17 mouse cellular contexts compared by ENCODE assay signal in genomic region chr14:61721302-61721701, GRCm38 (mm10).
"Had no signal": no experiment of that assay in that cellular context is flagged by ENCODE, and none has a peak within 500 bp of the region (broad histone marks: within the 10 kb centered on the region; RNA-seq: fewer than 3 reads in every experiment).

No protein-coding gene starts in this region.

- H3K9me3 ChIP-seq: liver, embryonic 13.5 days; neural tube, embryonic 13.5 days; stomach, embryonic 15.5 days had no signal

- H3K9ac ChIP-seq: liver, embryonic 13.5 days; neural tube, embryonic 13.5 days; stomach, embryonic 15.5 days had no signal

- H3K36me3 ChIP-seq: liver, embryonic 13.5 days; neural tube, embryonic 13.5 days; stomach, embryonic 15.5 days had no signal

- H3K4me2 ChIP-seq: liver, embryonic 13.5 days; midbrain, embryonic 11.5 days; neural tube, embryonic 13.5 days; stomach, embryonic 15.5 days had no signal

- H3K4me3 ChIP-seq: liver, embryonic 13.5 days; myocyte; neural tube, embryonic 13.5 days; stomach, embryonic 15.5 days had no signal

- H3K4me1 ChIP-seq: liver, embryonic 13.5 days; stomach, embryonic 15.5 days had no signal

- DNase-seq: kidney, adult 2 months; kidney, postnatal 25 days; liver, embryonic 13.5 days; lung, adult 2 months; lung, postnatal 14 days; lung, postnatal 4 days; midbrain, embryonic 14.5 days; retina, postnatal 1 day; right cerebral cortex, postnatal 25 days; spleen, adult 18-20 months; thymus, adult 18-20 months; thymus, postnatal 36 days had no signal

- H3K27me3 ChIP-seq: liver, embryonic 13.5 days; neural tube, embryonic 13.5 days; stomach, embryonic 15.5 days had no signal

- H3K27ac ChIP-seq: kidney, postnatal 0 days; liver, embryonic 13.5 days; neural tube, embryonic 13.5 days; stomach, embryonic 15.5 days had no signal
